Mouse (Mus musculus) ovary, postnatal 10 days (tissue): ENCODE measurements at regions not wholly inside any gene's neighbourhood (a gene's known extent, or its start where the extent isn't known, plus 50 kb on each side); places are given as distances from the start of the nearest gene placed in this dataset.

Source experiments
- DNase-seq: peaks from one replicate; pipeline ENCODE4 v3.0.0; 2022; ENCODE audit warnings: low spot score

GRCm38 (mm10) chr4:12534151-12534550 lies 362.3 kb upstream of the Fam92a start:
- DNase-seq: no peak

GRCm38 (mm10) chr4:12532961-12533360 lies 361.1 kb upstream of the Fam92a start:
- no peak for DNase-seq

- DNase-seq: no peak
These were observed 350.5 kb upstream of the Fam92a start for GRCm38 (mm10) chr4:12522358-12522757.

GRCm38 (mm10) chr4:12521246-12521645 lies 349.4 kb upstream of the Fam92a start:
- DNase-seq: no peak

GRCm38 (mm10) chr4:12516497-12516896 lies 344.7 kb upstream of the Fam92a start:
- no peak for DNase-seq

- peak; percentile 12 for DNase-seq
These were observed 340.0 kb upstream of the Fam92a start for GRCm38 (mm10) chr4:12511656-12512385.

- DNase-seq: no peak
These were observed 335.2 kb upstream of the Fam92a start for GRCm38 (mm10) chr4:12506851-12507551.

GRCm38 (mm10) chr4:12501086-12501485 lies 329.3 kb upstream of the Fam92a start:
- DNase-seq: no peak

- DNase-seq: no peak
These were observed 326.6 kb upstream of the Fam92a start for GRCm38 (mm10) chr4:12498426-12498825.

GRCm38 (mm10) chr4:12492468-12492867 lies 320.7 kb upstream of the Fam92a start:
- DNase-seq: no peak

- DNase-seq: no peak
These were observed 319.5 kb upstream of the Fam92a start for GRCm38 (mm10) chr4:12491306-12491705.

- DNase-seq: no peak
These were observed 318.3 kb upstream of the Fam92a start for GRCm38 (mm10) chr4:12490066-12490465.

- no peak for DNase-seq
These were observed 317.5 kb upstream of the Fam92a start for GRCm38 (mm10) chr4:12489358-12489757.

- no peak for DNase-seq
These were observed 309.7 kb upstream of the Fam92a start for GRCm38 (mm10) chr4:12481481-12481880.

GRCm38 (mm10) chr4:12476717-12477116 lies 304.9 kb upstream of the Fam92a start:
- no peak for DNase-seq

- DNase-seq: no peak
These were observed 303.3 kb upstream of the Fam92a start for GRCm38 (mm10) chr4:12474981-12475568.

GRCm38 (mm10) chr4:12474421-12474820 lies 302.6 kb upstream of the Fam92a start:
- no peak for DNase-seq

- no peak for DNase-seq
These were observed 289.9 kb upstream of the Fam92a start for GRCm38 (mm10) chr4:12461701-12462100.

- no peak for DNase-seq
These were observed 289.4 kb upstream of the Fam92a start for GRCm38 (mm10) chr4:12461251-12461650.

- no peak for DNase-seq
These were observed 286.3 kb upstream of the Fam92a start for GRCm38 (mm10) chr4:12457978-12458597.

- no peak for DNase-seq
These were observed 280.3 kb upstream of the Fam92a start for GRCm38 (mm10) chr4:12452086-12452485.

- no peak for DNase-seq
These were observed 253.7 kb upstream of the Fam92a start for GRCm38 (mm10) chr4:12425507-12425906.
